ENCODE assay signal across 28 mouse cellular contexts in genomic region chr19:58427348-58427747, GRCm38 (mm10). TPM values are rescaled to one million over a fixed set of nuclear protein-coding genes. Genes with fewer than 3 reads are reported as not detected.
"Had no signal": no experiment of that assay in that cellular context is flagged by ENCODE, and none has a peak within 500 bp of the region (broad histone marks: within the 10 kb centered on the region; RNA-seq: fewer than 3 reads in every experiment).

No protein-coding gene starts in this region.

- ATAC-seq: forebrain, embryonic 13.5 days; forebrain, embryonic 14.5 days; forebrain, embryonic 15.5 days; forebrain, embryonic 16.5 days; forebrain, postnatal 0 days had no signal

- H3K27me3 ChIP-seq: embryonic facial prominence, embryonic 12.5 days; embryonic facial prominence, embryonic 13.5 days; embryonic facial prominence, embryonic 15.5 days; forebrain, embryonic 12.5 days; forebrain, embryonic 13.5 days; forebrain, embryonic 15.5 days had no signal

- DNase-seq: cerebellum, adult 18-20 months; cerebellum, adult 2 months; cerebellum, adult 8-10 months; cerebellum, adult 9-10 months; cerebellum, adult 9-11 months; cerebellum, postnatal 10 days; cerebellum, postnatal 14 days; cerebellum, postnatal 25 days; cerebellum, postnatal 36 days; embryo, embryonic 11 days; forebrain, postnatal 0 days; gastrocnemius, adult 2 months; gastrocnemius, postnatal 10 days; gastrocnemius, postnatal 14 days; gastrocnemius, postnatal 25 days; gastrocnemius, postnatal 36 days; heart, adult 11 months had no signal

- H3K27ac ChIP-seq: embryonic facial prominence, embryonic 10.5 days; embryonic facial prominence, embryonic 12.5 days; embryonic facial prominence, embryonic 13.5 days; embryonic facial prominence, embryonic 15.5 days; forebrain, embryonic 10.5 days; forebrain, embryonic 12.5 days; forebrain, embryonic 13.5 days; forebrain, embryonic 15.5 days; gastrocnemius, adult 2 months had no signal

- H3K4me1 ChIP-seq: forebrain, embryonic 10.5 days; forebrain, embryonic 12.5 days; forebrain, embryonic 13.5 days; forebrain, embryonic 15.5 days had no signal

- H3K4me3 ChIP-seq: embryonic facial prominence, embryonic 10.5 days; embryonic facial prominence, embryonic 12.5 days; embryonic facial prominence, embryonic 13.5 days; embryonic facial prominence, embryonic 15.5 days; erythroblast, embryonic 14.5 days; forebrain, embryonic 10.5 days; forebrain, embryonic 12.5 days; forebrain, embryonic 13.5 days; forebrain, embryonic 15.5 days; gastrocnemius, adult 2 months had no signal

- H3K36me3 ChIP-seq: embryonic facial prominence, embryonic 10.5 days; embryonic facial prominence, embryonic 12.5 days; embryonic facial prominence, embryonic 13.5 days; embryonic facial prominence, embryonic 15.5 days; forebrain, embryonic 10.5 days; forebrain, embryonic 12.5 days; forebrain, embryonic 15.5 days had no signal

- H3K9me3 ChIP-seq: embryonic facial prominence, embryonic 10.5 days; embryonic facial prominence, embryonic 12.5 days; embryonic facial prominence, embryonic 15.5 days; forebrain, embryonic 10.5 days; forebrain, embryonic 12.5 days; forebrain, embryonic 15.5 days had no signal

- H3K9ac ChIP-seq: embryonic facial prominence, embryonic 12.5 days; embryonic facial prominence, embryonic 13.5 days; embryonic facial prominence, embryonic 15.5 days; forebrain, embryonic 12.5 days; forebrain, embryonic 13.5 days; forebrain, embryonic 15.5 days; forebrain, postnatal 0 days had no signal

- H3K4me2 ChIP-seq: embryonic facial prominence, embryonic 12.5 days; embryonic facial prominence, embryonic 13.5 days; embryonic facial prominence, embryonic 15.5 days; forebrain, embryonic 12.5 days; forebrain, embryonic 13.5 days; forebrain, embryonic 15.5 days had no signal

RNA-seq across cellular contexts. Expression of gene Gfra1, which starts 28.4 kb away (rescaled TPM):
- polyA plus RNA-seq: erythroblast, embryonic 14.5 days had no signal
